Mouse (Mus musculus) hindbrain, embryonic 15.5 days (tissue): ENCODE measurements around the gene Cyp2w1. TPM values are rescaled to one million over a fixed set of nuclear protein-coding genes. Genes with fewer than 3 reads are reported as not detected.
"Not testable (repeated sequence)": the region's sequence is repeated elsewhere in the genome, so short reads cannot be mapped to it uniquely, and the experiment has no call there.

Experiments
- ATAC-seq: fragments of 200-750 bp; cut with Nextera tagmentation; 2 replicates; pipeline ENCODE4 v1.8.0; 2017; ENCODE audit warnings: low read depth, moderate number of reproducible peaks, moderate TSS enrichment; ENCODE audit not compliant: low FRiP score
- H3K27ac ChIP-seq: fragments of 300-500 bp; sonication (generic); replicated peaks from 2 replicates; pipeline ENCODE4 v1.5.1; 2015; ENCODE audit warnings: mild to moderate bottlenecking, inconsistent platforms
- H3K27me3 ChIP-seq: fragments of 300-500 bp; sonication (generic); 2 replicates; pipeline ENCODE4 v1.6.1; 2015; ENCODE audit warnings: control low read depth, inconsistent platforms
- H3K36me3 ChIP-seq: fragments of 300-500 bp; sonication (generic); 2 replicates; pipeline ENCODE4 v1.6.1; 2015; ENCODE audit warnings: control low read depth, inconsistent platforms
- H3K4me1 ChIP-seq: fragments of 300-500 bp; sonication (generic); replicated peaks from 2 replicates; pipeline ENCODE4 v1.6.1; 2015; ENCODE audit warnings: control low read depth, inconsistent platforms
- H3K4me2 ChIP-seq: fragments of 300-500 bp; sonication (generic); 2 replicates; pipeline ENCODE4 v1.6.1; 2015; ENCODE audit warnings: moderate library complexity, mild to moderate bottlenecking, inconsistent platforms
- H3K4me3 ChIP-seq: fragments of 300-500 bp; sonication (generic); 2 replicates; pipeline ENCODE4 v1.5.1; 2015; ENCODE audit warnings: mild to moderate bottlenecking, inconsistent platforms
- H3K9ac ChIP-seq: fragments of 300-500 bp; sonication (generic); 2 replicates; pipeline ENCODE4 v1.6.1; 2015; ENCODE audit warnings: inconsistent platforms
- H3K9me3 ChIP-seq: fragments of 300-500 bp; sonication (generic); 2 replicates; pipeline ENCODE4 v1.6.1; 2016; ENCODE audit warnings: control low read depth, inconsistent platforms
- WGBS: fragments of 180-500 bp; shearing (Covaris S2); methylation state at CpG from one replicate; pipeline ENCODE4 v1.1.7; 2015; 5-methylcytosine and 5-hydroxymethylcytosine counted together
- polyA plus RNA-seq: library from polyadenylated mRNA; unstranded; fragments of >200 nt; fragmentation: Nextera tagmentation; extraction: Ambion mirVana; gene quantifications from 2 replicates; pipeline ENCODE4 v1.2.1, GENCODE M21; 2015

The Cyp2w1 gene
- polyA plus RNA-seq, 1 experiment from 2014 or later = not detected

GRCm38 (mm10) chr5:139333301-139334013, 19.0 kb upstream of the Cyp2w1 start:
- ATAC-seq = no peak
- peaks cover 23% of the 10 kb centered on the region for H3K36me3 ChIP-seq
- no peak overlapping the region for H3K4me2 ChIP-seq
- H3K27ac ChIP-seq = no peak overlapping the region
- H3K9me3 ChIP-seq = no peaks in the 10 kb centered on the region
- no peak overlapping the region for H3K9ac ChIP-seq
- H3K4me3 ChIP-seq = no peak overlapping the region
- no peaks in the 10 kb centered on the region; the same call in 1 of the 2 replicates for H3K27me3 ChIP-seq
- no peaks in the 10 kb centered on the region for H3K4me1 ChIP-seq
- 73% methylated on average over 16 of the region's 16 CpGs for WGBS

DNA sequence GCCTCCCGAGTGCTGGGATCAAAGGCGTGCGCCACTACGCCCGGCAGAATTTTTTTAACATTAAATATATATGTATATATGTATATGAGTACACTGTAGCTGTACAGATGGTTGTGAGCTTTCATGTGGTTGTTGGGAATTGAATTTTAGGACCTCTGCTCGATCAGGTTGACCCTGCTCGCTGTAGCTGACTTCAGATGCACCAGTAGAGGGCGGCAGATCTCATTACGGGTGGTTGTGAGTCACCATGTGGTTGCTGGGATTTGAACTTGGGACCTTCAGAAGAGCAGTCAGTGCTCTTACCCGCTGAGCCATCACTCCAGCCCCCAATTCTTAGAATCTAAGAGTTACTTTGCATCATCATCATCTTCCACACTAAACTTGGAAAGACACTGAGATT, 18.0 kb upstream of the Cyp2w1 start:
- not testable (repeated sequence) for H3K27me3 ChIP-seq, ATAC-seq, H3K4me2 ChIP-seq, H3K9me3 ChIP-seq, H3K9ac ChIP-seq, H3K4me1 ChIP-seq, H3K27ac ChIP-seq, H3K4me3 ChIP-seq
- H3K36me3 ChIP-seq = peaks cover 32% of the 10 kb centered on the region
- 83% methylated on average over 10 of the region's 10 CpGs for WGBS

- Histone ChIP-seq H3K9ac (no peak overlapping the region), H3K27ac (no peak overlapping the region), H3K9me3 (no peaks in the 10 kb centered on the region), H3K4me1 (no peaks in the 10 kb centered on the region), H3K4me3 (no peak overlapping the region), H3K27me3 (no peaks in the 10 kb centered on the region), H3K36me3 (peaks cover 44% of the 10 kb centered on the region), H3K4me2 (no peak overlapping the region)
- WGBS = 90% methylated on average over 4 of the region's 4 CpGs
- ATAC-seq = 0 out of 2 replicates have a peak, but pooled peaks have one; percentile 25
Measured at GRCm38 (mm10) chr5:139335634-139336033, 16.8 kb upstream of the Cyp2w1 start.

- no peak overlapping the region for H3K4me2 ChIP-seq
- H3K4me3 ChIP-seq = no peak overlapping the region
- H3K27me3 ChIP-seq = no peaks in the 10 kb centered on the region
- 72% methylated on average over 12 of the region's 13 CpGs for WGBS
- no peak for ATAC-seq
- H3K27ac ChIP-seq = no peak overlapping the region
- H3K36me3 ChIP-seq = peaks cover 60% of the 10 kb centered on the region
- no peaks in the 10 kb centered on the region for H3K9me3 ChIP-seq
- H3K4me1 ChIP-seq = no peaks in the 10 kb centered on the region
- H3K9ac ChIP-seq = no peak overlapping the region
Measured at GRCm38 (mm10) chr5:139337826-139338370, 14.5 kb upstream of the Cyp2w1 start.

DNA sequence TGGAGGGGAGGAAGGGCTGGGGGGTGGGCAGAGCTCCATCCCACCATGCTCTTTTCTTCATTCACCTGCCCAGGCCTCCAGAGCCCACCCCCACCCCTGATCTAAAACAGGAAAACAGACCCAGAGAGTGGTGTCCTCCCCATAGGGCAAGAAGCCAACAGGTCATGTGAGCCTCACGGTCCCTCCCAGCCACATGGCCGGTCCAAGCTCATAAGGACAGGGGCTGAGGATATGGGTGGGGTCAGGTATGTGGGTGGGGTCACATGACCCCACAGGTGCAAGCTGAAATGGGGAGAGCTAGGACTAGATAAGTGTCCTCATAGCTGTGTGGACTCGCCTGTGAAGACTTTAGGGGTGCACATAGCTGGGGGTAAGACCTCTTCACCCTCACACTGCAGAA, 14.0 kb upstream of the Cyp2w1 start:
- H3K4me2 ChIP-seq = no peak overlapping the region
- H3K9ac ChIP-seq = no peak overlapping the region
- no peaks in the 10 kb centered on the region for H3K9me3 ChIP-seq
- peaks cover 60% of the 10 kb centered on the region for H3K36me3 ChIP-seq
- 88% methylated on average over 3 of the region's 3 CpGs for WGBS
- H3K27me3 ChIP-seq = no peaks in the 10 kb centered on the region
- ATAC-seq = no peak
- H3K27ac ChIP-seq = no peak overlapping the region
- H3K4me3 ChIP-seq = no peak overlapping the region
- peaks cover 3% of the 10 kb centered on the region for H3K4me1 ChIP-seq

GRCm38 (mm10) chr5:139338891-139339290, 13.5 kb upstream of the Cyp2w1 start:
- H3K4me1 ChIP-seq = peaks cover 7% of the 10 kb centered on the region
- no peaks in the 10 kb centered on the region for H3K27me3 ChIP-seq
- no peak overlapping the region for H3K4me2 ChIP-seq
- no peak overlapping the region for H3K4me3 ChIP-seq
- 83% methylated on average over 11 of the region's 11 CpGs for WGBS
- H3K36me3 ChIP-seq = peaks cover 60% of the 10 kb centered on the region
- H3K27ac ChIP-seq = no peak overlapping the region
- H3K9me3 ChIP-seq = no peaks in the 10 kb centered on the region
- no peak overlapping the region for H3K9ac ChIP-seq
- no peak for ATAC-seq

- H3K27ac ChIP-seq = peak overlapping the region; percentile 68
- peak; percentile 69; the same call in 1 of the 2 replicates for ATAC-seq
- H3K4me3 ChIP-seq = peak overlapping the region; percentile 56
- WGBS = 7% methylated on average over 12 of the region's 12 CpGs
- H3K4me1 ChIP-seq = peaks cover 19% of the 10 kb centered on the region
- H3K9ac ChIP-seq = peak overlapping the region; percentile 75
- H3K27me3 ChIP-seq = no peaks in the 10 kb centered on the region
- H3K36me3 ChIP-seq = peaks cover 31% of the 10 kb centered on the region
- peak overlapping the region; percentile 94 for H3K4me2 ChIP-seq
- no peaks in the 10 kb centered on the region for H3K9me3 ChIP-seq
Measured at GRCm38 (mm10) chr5:139344021-139344686, 8.3 kb upstream of the Cyp2w1 start.

DNA sequence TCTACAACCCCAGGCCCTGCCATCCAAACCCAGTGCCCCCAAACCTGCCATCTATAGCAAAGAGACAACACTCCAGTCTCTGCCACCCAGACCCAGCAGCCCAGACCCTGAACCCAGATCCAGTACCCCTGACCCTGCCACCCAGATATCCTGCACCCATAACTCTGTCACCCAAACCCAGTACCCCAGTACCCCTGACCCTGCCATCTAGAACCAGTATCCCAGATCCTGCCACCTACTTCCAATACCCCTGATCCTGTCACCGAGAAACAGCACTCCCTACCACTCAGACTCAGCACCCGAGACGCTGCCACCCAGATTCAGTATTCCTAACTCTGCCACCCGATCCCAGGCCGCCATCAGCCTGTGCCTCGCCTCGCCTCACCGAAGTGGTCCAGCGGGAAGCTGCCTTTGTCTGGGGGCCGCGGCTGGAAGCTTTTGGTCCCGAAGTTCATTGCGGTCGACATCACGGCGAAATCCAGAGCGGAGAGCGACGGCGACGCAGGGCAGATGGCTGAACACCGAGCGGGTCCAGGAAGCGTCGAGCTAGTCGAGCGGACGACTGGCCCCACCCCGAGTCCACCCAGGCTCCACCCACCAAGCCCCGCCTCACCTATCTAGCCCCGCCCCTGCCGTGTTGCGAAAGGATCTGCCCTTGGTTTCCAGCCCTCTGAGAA, 7.6 kb upstream of the Cyp2w1 start:
- peaks cover 19% of the 10 kb centered on the region for H3K4me1 ChIP-seq
- peak; percentile 90 for ATAC-seq
- peaks cover 25% of the 10 kb centered on the region for H3K36me3 ChIP-seq
- no peaks in the 10 kb centered on the region for H3K9me3 ChIP-seq
- H3K27me3 ChIP-seq = no peaks in the 10 kb centered on the region
- 0% methylated on average over 33 of the region's 33 CpGs for WGBS
- H3K27ac ChIP-seq = peak overlapping the region; percentile 68
- peak overlapping the region; percentile 75 for H3K9ac ChIP-seq
- H3K4me2 ChIP-seq = peak overlapping the region; percentile 94
- H3K4me3 ChIP-seq = peak overlapping the region; percentile 56

DNA sequence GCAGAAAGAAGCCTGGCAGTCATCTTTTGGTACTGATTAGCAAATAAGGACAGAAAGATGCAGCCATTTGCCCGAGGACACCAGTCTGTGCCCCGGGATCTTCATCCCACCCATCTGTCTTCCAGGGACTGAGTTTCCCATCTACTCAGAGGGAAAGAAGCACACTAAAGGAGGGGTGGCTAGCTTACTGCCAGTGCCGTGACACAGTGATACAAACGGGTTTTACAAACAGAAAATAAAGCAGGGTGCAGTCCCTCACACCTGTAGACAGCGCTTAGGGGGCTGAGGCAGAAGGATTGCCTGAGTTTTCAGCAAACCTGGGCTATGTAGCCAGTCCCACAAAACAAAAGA, 7.1 kb upstream of the Cyp2w1 start:
- H3K27me3 ChIP-seq = no peaks in the 10 kb centered on the region
- no peaks in the 10 kb centered on the region for H3K9me3 ChIP-seq
- H3K27ac ChIP-seq = peak overlapping the region; percentile 68
- ATAC-seq = peak; percentile 36
- peaks cover 19% of the 10 kb centered on the region for H3K36me3 ChIP-seq
- peak overlapping the region; percentile 94 for H3K4me2 ChIP-seq
- H3K4me1 ChIP-seq = peaks cover 19% of the 10 kb centered on the region
- 10% methylated on average over 5 of the region's 5 CpGs for WGBS
- peak overlapping the region; percentile 56 for H3K4me3 ChIP-seq
- peak overlapping the region; percentile 33; the same call in 1 of the 2 replicates for H3K9ac ChIP-seq

DNA sequence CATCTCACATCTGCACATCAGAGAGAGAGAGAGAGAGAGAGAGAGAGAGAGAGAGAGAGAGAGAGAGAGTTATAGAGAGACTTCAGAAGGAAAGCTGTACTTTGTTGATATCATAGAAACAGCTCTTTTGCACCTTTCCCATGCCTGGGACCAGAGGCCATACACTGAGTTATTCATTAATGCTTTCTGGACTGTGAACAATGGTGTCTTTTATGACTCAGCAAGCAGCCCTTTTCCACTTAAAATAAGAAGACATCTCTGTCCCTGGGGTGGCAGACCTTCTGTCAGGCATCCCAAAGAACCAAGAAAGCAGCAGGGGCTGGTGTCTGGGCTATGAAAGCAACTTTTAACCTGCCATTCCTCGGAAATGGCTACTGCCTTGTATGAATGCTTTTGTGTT, 5.2 kb upstream of the Cyp2w1 start:
- no peak overlapping the region for H3K4me2 ChIP-seq
- H3K27ac ChIP-seq = no peak overlapping the region
- no peaks in the 10 kb centered on the region for H3K9me3 ChIP-seq
- WGBS = 30% methylated on average over 1 of the region's 1 CpGs
- peaks cover 19% of the 10 kb centered on the region for H3K4me1 ChIP-seq
- ATAC-seq = no peak
- 0 out of 2 replicates have a peak, but pooled peaks cover 4% of the 10 kb centered on the region for H3K27me3 ChIP-seq
- H3K9ac ChIP-seq = no peak overlapping the region
- peaks cover 6% of the 10 kb centered on the region for H3K36me3 ChIP-seq
- H3K4me3 ChIP-seq = no peak overlapping the region

DNA sequence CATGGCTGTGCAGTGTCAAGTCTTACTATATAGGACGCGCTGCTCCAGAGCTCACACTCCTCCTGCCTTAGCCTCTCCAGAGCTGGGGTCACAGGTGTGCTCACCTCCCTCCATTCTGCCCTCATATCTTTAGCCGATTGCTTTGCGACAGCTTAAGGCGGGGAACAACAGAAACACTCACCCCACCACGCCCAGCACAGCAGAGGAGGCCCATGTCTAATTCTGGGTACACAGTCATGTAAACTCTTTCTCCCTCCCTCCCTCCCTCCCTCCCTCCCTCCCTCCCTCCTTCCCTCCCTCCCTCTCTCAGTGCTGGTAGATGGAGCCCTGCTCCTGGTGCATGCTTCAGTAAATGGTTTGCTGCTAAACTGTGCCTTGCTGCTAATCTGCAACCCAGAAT, 2.7 kb upstream of the Cyp2w1 start:
- Histone ChIP-seq H3K4me3 (no peak overlapping the region), H3K4me2 (no peak overlapping the region), H3K27me3 (0 out of 2 replicates have a peak, but pooled peaks cover 7% of the 10 kb centered on the region), H3K36me3 (no peaks in the 10 kb centered on the region), H3K9ac (no peak overlapping the region), H3K27ac (no peak overlapping the region), H3K4me1 (peaks cover 5% of the 10 kb centered on the region; the same call in 1 of the 2 replicates), H3K9me3 (no peaks in the 10 kb centered on the region)
- 87% methylated on average over 6 of the region's 6 CpGs for WGBS
- ATAC-seq = no peak

DNA sequence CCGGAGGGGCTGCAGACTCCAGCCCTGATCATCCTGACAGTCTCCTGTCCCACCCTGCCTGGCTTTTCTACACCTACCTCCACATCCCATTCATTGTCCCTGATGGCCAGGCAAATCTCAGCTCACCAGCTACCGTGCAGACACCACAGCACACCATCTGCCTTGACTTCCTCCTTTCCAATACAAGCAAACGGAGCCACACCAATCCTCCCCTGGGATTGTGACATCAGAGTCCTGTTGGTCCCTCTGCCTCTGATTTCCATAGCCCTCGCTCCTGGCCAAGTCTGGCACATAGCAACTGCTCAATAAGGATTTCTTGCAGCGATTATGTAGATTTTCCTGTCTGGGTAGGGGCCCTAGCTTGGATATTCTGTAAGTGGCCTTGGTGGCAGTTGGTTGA, 1.3 kb upstream of the Cyp2w1 start, which contains the start of gene Cox19:
Cox19 (minus strand) TSS at position 285 of the 400 bp plus-strand sequence.
- no peak for ATAC-seq
- H3K4me3 ChIP-seq = no peak within 1 kb of the TSS
- no peaks in the 10 kb centered on the region for H3K36me3 ChIP-seq
- H3K9me3 ChIP-seq = no peaks in the 10 kb centered on the region
- H3K27me3 ChIP-seq = 0 out of 2 replicates have a peak, but pooled peaks cover 7% of the 10 kb centered on the region
- no peak within 1 kb of the TSS for H3K27ac ChIP-seq
- H3K4me1 ChIP-seq = no peaks in the 10 kb centered on the region
- WGBS = 57% methylated on average over 5 of the region's 5 CpGs
- H3K4me2 ChIP-seq = no peak within 1 kb of the TSS
- no peak within 1 kb of the TSS for H3K9ac ChIP-seq
